Mouse (Mus musculus) myocyte (in vitro differentiated cells): ENCODE results near the gene Gm7534.

Experiments
- E2F4 ChIP-seq: IDR thresholded peaks from one replicate; pipeline ENCODE4 v1.6.1; 2011; ENCODE audit warnings: mild to moderate bottlenecking, control low read depth, moderate library complexity; ENCODE audit not compliant: insufficient read depth
- MYOD1 ChIP-seq, 3 experiments: IDR thresholded peaks; one replicate each; pipeline ENCODE4 v1.6.1; 2011; ENCODE audit warnings: control low read depth in 2 of 3, low read depth in 2 of 3, mild to moderate bottlenecking in 2 of 3, moderate library complexity in 1 of 3; ENCODE audit not compliant: insufficient read length in 2 of 3, control insufficient read depth in 1 of 3
- POLR2A ChIP-seq: IDR thresholded peaks from one replicate; pipeline ENCODE4 v1.6.1; 2011; ENCODE audit warnings: low read depth, mild to moderate bottlenecking, control low read depth, moderate library complexity; ENCODE audit not compliant: insufficient read length
- POLR2AphosphoS2 ChIP-seq: IDR thresholded peaks from one replicate; pipeline ENCODE4 v1.6.1; 2011; ENCODE audit warnings: low read depth, control low read depth; ENCODE audit not compliant: insufficient read length
- TCF3 ChIP-seq: IDR thresholded peaks from one replicate; pipeline ENCODE4 v1.6.1; 2011; ENCODE audit warnings: low read depth, control low read depth; ENCODE audit not compliant: insufficient read length

GRCm38 (mm10) chr4:134165024-134165423, 37.8 kb downstream of the Gm7534 start:
- no peak for TF ChIP-seq POLR2A
- no peak for TF ChIP-seq POLR2AphosphoS2
- TF ChIP-seq MYOD1 (IDR thresholded peaks at IDR 0.05; ENCODE audit: control insufficient read depth in 1 of 3, insufficient read length in 2 of 3, low read depth in 2 of 3), result no peak
- no peak for TF ChIP-seq E2F4
- no peak for TF ChIP-seq TCF3
